Mouse (Mus musculus): ENCODE results near the gene Stk39.
A peak's percentile ranks its signal among the peaks of the same experiment; 100 is the strongest.

Gene Stk39

DNA sequence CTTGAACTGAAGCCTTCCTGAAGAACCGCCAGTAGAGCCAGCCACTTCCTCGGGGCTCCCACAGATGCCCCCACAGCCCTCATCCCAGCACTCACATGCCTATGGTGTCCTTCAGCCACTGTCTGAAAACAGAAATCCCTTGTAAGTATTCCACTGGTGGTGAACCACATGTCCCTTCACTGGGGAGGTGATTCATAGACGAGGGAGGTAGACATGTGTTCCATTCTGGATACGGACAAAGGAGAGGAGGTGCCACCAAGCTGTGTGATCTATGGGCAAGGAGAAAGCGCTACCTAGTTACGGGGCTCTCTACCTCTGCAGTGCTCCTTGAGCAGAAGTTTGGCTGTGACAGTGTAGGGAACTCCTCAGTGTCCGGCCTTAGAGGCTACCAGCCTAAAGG is 52.9 kb downstream of the Stk39 start:
- DNase-seq = no peak

DNA sequence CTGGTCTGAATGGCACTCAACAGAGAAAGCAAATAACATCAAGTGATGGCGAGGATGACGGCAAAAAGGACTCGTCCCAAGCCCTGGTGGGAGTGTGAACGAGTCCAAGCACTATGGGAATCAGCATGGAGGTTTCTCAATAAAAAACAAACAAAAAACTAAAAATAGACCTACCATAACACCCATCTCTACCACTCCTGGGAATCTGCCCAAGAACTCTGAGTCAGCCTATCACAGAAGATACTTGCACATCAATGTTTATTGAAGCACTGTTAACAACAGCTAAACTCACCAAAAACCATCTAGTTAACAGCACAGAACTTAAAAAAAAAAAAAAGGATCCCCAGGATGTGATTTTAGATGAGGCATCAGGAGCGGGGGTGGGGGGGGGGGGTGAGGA is 55.0 kb downstream of the Stk39 start:
- DNase-seq = no peak

DNA sequence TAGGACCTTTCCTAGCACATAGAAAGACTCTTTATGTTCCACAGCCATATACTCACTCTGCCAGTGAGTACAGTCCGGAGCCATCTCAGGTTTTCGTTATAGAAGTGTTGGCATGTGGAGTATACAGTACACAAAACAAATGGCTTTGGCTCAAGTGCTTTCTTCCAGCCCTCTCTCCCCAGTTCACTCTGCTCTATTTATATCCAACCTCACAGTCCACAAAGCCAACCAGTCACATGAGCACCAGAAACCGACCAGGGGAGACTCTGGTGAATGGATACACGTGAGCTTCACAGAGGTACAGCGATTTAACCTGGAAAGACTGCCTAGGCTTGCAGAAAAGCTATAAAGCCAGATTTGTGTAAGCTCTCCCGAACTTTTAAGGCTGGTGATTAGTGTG is 56.4 kb downstream of the Stk39 start:
- peak; percentile 79 for DNase-seq

GRCm38 (mm10) chr2:68412149-68412548 is 59.9 kb downstream of the Stk39 start:
- no peak for DNase-seq

DNA sequence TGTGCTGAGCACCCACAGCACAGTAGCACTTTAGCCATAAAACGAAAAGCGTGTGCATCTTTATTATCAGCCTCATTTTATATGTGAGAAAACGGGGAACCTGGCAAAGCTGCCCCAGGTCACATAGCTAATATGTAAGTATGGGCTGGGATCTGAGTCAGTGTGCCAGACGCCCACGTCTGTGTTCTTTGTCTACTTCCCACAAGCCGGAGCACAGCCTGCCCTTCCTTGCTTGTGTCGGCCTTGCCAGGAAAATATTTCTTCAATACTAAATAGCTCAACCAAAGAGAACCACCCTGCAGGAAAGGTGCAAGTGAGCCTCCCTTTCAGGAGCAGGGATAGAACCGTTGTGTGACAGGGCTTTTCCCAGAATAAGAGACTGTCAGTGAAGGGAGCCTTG is 60.9 kb downstream of the Stk39 start:
- peak; percentile 30 for DNase-seq

DNA sequence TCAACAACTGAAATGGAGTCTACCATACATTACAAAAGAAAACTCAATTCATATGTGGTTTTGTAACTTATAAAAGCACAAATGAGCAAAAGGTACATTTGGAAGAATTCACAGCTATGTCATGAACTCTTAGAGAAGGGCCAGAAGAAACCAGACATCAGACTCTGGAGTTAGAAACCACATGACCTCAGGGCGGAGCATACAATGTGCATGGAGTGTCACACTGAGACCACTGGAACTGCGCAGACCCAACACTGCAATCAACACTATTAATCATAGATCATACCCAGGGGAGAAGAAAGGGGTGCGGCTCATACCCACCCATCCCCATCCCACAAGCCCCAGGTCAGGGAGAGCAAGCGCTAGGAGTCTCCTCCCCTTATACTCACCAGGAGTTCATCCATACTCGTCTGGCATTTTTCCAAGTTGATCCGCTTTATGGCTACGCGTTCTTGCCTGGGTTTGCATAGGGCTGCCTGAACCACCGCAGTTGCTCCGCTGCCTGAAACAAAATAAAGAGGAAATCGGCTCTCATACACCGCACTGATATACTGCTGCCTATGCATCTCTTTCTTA is 62.3 kb downstream of the Stk39 start:
- no peak for DNase-seq

DNA sequence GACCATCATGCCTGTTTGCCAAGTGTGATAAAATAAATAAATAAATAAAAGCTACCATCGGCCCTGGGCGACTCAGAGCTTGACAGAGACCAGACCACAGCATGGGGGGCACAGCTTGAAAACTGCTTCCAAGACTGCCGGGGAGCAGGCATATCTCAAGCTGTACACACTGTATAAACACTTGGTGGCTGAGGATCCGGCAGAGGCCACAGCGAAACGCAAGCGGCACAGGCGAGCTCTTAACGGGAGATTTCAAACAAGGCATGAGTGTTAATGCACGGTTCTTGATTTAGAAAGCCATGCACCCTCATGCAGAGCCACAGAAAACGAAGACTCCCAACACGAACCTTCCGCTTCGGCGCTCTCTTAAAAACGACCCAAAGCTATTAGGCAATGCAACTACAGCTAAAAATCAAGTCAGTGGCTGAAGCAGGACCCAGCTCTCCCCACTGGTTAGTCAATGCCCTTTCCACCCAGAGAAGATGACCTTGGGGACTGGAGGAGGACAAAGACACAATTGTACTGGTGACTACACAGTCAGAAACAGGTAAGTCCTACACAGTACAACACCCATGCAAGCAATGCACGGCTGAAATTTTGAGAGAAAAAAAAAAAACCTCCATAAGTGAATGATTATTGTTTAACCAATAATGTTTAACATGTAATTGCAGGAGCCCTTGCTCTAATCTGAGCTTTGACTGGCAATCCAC is 63.6 kb downstream of the Stk39 start:
- DNase-seq = no peak

DNA sequence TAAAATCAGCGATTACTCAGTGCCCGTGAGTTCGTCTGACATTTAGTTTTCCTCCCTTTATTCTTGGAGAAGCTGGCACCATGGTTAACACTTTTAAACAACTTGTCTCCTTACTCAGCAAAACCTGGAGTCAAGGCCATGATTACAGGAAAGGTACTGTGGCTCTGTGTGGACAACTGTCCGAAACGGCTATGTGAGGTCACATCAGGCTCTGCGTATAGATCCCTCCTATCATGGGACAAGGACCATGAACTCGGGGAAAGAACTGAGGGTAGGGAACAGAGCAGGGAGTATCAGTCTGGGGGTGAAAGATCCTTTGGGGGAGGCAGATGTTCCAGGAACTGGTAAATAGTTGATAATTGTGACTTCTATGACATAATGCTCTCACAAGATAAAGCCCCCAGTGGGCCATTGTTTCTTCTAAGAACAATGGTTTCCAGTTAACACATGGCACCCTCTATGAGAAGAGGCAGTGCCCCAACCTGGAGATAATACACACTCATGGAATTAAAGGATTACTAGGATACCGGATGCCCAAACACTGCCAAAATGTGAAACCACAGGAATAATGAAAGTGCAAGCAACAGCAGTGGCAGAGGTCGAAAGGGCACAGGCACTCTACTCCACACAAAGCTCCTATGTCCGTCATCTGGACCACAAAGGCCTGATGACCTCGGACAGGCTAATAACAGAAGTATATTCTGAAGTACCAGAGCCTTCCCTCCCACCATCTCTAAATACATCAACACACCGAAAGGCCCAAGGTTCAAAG is 64.7 kb downstream of the Stk39 start:
- no peak for DNase-seq

DNA sequence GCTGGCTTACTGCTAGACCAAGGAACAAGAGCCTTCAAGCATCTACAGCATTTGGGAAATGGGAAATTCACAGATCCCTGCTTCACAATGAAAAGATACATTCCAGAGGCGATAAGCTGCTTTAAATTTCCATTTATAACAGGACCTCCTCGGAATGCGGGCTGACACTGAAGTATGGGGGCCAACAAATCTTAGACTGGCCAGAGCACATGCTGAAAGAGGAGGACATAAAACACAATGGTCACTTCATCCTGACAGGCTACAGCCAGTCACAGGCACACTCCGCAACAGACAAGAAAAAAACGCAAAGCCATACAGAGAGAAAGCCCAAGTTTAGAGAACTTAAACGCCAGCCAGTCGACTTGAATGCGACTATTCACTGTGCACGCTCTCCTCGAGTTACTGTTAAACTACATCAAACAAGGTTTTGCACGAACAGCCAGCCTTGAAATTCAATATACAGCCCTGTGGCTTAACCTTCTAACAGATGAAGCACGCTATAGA is 65.4 kb downstream of the Stk39 start:
- DNase-seq = no peak

- DNase-seq = no peak
These were observed 66.8 kb downstream of the Stk39 start for GRCm38 (mm10) chr2:68405163-68405715.

GRCm38 (mm10) chr2:68404274-68405162 is 67.5 kb downstream of the Stk39 start:
- DNase-seq = no peak

GRCm38 (mm10) chr2:68393611-68394549 is 78.2 kb downstream of the Stk39 start:
- no peak for DNase-seq

- DNase-seq = no peak
These were observed 84.1 kb downstream of the Stk39 start for GRCm38 (mm10) chr2:68387824-68388582.

DNA sequence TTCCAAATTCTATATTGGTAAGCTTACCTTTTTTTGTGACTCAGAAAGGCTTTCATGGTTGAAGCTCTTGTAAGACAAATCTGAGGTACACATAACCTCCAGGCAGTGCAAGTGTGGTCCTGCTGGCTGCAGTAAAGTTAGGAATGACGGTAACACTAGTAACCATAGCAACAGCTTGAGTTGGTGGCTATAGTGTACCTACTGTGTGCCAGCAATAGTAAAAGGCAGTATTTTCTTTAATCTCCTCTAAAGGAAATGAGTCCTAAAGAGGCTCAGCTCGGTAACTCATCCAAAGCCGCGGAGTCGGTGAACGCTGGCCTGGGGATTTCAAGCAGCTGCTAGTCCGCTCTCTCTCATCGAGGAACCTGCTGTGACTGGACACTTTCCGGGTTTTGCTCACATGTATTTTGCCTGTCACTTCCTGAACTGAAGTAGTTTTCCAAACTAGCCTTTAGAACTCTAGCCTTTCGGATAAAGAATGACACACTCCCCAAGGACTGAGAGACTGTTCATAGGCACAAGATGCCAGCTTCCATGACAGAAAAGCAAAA is 85.7 kb downstream of the Stk39 start:
- no peak for DNase-seq

DNA sequence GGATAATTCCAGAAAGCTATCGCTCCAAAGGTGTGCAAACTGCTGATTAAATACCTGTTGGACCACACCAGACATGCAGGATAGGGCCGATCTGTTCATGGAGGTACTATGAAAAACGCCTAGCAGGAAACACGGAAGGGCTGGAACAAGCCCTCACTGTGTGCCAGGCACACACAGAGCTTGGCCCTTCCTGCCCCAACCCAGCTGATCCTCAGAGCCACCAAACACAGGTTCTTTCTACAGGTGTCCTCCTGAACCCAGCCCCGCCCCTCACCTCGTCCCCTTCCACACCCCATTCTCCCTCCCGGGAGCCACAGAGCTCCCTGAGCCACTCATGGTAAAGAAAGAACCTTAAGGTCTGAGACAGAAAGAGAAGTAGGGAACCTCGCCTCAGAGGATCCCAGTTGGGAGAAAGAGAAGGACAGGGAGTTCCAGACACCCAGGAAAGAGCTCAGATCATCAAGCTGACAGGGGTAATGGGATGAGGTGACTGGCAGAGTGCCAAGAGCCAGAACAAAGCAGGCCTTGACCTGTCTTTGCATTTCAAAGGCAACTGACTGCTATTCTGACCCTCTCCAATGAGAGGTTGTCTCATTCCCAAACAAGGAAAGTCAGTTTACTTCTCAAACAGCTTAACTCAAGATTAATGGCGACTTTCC is 86.3 kb downstream of the Stk39 start:
- no peak for DNase-seq

- no peak for DNase-seq
These were observed 88.1 kb downstream of the Stk39 start for GRCm38 (mm10) chr2:68383964-68384363.

- no peak for DNase-seq
These were observed 89.5 kb downstream of the Stk39 start for GRCm38 (mm10) chr2:68382394-68383059.

GRCm38 (mm10) chr2:68381881-68382280 is 90.2 kb downstream of the Stk39 start:
- no peak for DNase-seq

- no peak for DNase-seq
These were observed 90.9 kb downstream of the Stk39 start for GRCm38 (mm10) chr2:68381205-68381604.
